Mouse (Mus musculus): ENCODE results near the gene Acot8.

Acot8 gene

DNA sequence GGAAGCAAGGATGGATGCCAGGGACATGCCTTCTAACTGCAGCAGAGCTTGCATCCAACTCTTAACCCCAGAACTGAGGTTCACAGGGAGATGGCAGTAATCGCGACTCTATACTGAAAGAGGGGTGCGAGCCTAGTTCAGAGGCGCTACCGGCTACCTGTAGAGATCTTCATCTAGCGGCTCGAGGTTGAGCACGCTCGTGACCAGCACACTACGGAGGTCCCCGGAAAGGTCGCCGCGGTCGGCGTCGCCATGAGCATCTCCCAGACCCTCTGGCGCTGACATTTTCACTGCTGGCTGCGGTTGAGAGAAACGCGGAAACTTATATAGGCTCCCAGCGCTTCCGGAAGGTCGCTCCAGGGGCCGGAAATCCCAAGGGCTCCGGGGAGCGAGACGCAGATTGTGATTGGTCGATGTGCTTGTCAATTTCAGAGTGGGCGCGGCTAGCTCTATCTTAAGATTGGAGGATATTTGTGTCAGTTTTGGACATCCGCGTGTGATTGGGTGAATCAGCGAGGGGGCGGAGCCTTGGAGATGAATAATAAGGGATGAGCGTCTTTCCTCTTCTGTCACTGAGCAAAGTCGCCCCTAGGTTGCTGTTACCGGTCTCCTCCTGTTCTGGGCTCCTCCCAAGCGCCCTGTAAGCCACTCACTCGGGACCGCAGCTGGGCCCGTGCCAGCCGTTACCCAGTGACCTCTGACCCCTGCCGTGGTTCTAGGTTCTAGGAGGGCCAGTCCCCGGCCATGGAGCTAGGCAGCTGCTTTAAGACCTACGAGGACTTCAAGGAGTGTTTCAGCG lies at the start of gene Acot8, which contains the start of gene Zswim3:
Gene Acot8, minus strand, starts transcription at position 350 of the 799 bp plus-strand sequence.
Gene Zswim3, plus strand, starts transcription at position 566 of the 799 bp plus-strand sequence.
- peak; percentile 99 for DNase-seq (ENCODE audit: low read depth, low spot score)

DNA sequence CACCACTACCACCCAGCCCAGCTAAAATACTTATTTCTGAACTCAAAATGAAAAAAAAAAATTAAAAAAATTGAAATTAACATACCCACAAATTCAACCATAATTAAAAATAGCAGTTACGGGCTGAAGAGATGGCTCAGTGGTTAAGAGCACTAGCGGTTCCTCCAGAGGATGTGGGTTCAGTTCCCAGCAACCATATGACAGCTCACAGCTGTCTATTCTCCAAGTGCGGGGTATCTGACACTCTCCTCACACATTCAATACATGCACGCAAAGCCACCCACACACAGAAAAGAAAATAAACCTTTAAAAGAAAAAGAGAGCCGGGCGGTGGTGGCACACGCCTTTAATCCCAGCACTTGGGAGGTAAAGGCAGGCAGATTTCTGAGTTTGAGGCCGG lies 45.4 kb upstream of the Acot8 start:
- DNase-seq (ENCODE audit: low read depth, low spot score): peak; percentile 83

DNA sequence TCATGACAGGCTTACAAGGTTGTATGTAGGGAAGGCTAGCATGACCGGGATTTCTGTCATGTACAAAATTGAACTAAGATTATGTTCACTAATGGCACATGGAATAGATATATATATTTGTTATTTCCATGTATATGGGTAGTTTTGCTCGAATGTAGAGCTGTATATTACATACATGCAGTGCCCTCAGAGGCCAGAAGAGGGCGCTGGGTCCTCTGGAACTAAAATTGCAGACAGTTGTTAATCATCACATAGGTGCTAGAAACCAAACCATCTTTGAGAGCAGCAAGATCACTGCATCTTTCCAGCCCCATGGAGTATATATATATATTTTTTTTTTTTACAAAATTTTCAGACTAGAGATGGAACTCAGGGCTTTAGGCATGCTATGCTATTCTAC lies 41.1 kb upstream of the Acot8 start:
- DNase-seq (ENCODE audit: low read depth, low spot score): peak; percentile 43

DNA sequence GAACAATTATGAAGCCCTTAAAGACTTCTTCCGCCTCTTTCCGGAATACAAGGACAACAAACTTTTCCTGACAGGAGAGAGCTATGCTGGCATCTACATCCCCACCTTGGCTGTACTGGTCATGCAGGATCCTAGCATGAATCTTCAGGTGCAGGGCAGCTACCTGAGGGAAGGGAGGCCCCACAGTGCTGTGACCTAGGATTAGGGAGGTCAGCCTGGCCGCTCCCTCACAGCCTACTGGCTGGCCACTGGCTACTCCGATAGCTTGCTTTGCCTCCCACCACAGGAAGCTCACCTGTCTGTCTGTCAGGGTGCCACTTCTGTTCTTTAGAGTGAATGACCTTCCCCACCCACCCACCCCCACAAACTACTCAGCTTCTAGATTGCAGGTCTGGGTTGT lies 30.5 kb upstream of the Acot8 start:
- no peak for DNase-seq (ENCODE audit: low read depth, low spot score)

DNA sequence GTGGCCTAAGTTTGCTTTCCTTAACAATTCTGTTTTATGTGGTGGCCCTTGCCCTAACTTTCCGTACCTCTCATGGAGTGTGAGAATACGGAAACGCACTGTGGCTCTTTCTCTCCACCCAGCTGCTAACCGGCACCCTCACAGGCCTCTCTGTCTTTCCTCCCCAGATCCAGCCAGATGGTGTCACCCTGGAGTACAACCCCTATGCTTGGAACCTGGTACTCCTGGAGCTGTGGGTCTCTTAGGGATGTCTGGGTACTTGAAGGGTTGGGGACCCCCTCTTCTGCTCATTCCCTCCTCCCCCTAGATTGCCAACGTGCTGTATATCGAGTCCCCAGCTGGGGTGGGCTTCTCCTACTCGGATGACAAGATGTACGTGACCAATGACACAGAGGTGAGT lies 29.8 kb upstream of the Acot8 start:
- DNase-seq (ENCODE audit: low read depth, low spot score): peak; percentile 43

DNA sequence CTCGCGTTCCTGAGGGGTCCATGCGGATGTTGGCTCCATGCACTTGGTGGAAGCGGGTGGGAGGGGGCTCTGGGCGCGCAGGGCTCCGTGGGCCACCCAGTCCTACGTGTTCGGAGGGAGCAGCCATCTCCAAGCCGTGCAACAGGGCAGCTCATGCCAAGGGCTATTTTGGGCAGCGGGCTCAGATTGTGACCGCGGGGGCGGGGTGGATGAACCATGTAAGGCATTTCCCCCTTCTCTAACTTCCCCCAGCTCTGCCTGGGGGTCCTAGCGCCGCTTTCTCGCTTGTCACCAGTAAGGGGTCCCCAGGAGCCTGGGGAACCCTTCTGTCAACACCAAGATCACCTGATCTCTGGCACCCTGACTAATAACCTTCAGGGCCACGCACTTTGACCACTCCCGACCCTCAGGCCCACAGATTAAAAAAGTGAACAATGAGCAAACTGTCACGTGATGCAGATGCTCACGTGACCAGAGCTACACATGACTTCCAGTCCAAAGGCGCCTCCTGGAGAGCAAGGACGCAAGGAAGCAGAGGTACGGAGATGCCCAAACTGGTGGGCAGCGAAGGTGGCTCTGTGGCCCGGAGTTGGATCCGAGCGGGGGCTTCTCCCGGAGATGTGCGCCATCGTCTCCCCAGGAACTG lies 28.8 kb upstream of the Acot8 start, which contains the start of gene Neurl2:
Gene Neurl2, minus strand, starts transcription at position 143 of the 646 bp plus-strand sequence.
- peak; percentile 96 for DNase-seq (ENCODE audit: low read depth, low spot score)

DNA sequence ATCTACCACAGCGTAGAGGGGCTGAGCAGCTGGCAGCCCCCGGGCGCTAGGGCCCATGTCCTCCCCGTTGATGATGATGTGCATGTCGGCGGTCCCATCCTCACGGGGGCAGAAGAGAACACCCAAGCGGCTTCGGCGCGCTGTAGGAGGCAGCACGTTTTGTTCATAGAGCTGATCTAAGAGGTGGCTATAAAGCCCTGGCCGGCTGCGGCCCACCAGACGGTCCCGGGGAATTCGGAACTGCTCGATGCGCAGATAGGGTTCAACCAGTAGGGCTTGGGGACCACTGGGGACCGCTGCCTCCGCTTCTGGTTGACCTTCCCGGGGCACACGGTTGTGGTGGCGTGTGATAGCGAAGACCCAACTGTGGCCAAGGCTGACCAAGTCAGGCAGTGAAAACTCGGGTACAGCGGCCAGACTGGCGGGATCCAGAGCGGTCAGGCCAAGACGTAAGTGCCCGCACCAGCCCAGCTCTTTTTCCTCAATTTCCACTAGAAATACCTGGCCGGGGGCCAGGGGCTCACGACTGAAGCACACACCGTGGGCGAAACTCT lies 28.1 kb upstream of the Acot8 start, which contains the start of gene Ctsa:
Gene Ctsa, plus strand, starts transcription at position 126 of the 554 bp plus-strand sequence.
- DNase-seq (ENCODE audit: low read depth, low spot score): peak; percentile 81

DNA sequence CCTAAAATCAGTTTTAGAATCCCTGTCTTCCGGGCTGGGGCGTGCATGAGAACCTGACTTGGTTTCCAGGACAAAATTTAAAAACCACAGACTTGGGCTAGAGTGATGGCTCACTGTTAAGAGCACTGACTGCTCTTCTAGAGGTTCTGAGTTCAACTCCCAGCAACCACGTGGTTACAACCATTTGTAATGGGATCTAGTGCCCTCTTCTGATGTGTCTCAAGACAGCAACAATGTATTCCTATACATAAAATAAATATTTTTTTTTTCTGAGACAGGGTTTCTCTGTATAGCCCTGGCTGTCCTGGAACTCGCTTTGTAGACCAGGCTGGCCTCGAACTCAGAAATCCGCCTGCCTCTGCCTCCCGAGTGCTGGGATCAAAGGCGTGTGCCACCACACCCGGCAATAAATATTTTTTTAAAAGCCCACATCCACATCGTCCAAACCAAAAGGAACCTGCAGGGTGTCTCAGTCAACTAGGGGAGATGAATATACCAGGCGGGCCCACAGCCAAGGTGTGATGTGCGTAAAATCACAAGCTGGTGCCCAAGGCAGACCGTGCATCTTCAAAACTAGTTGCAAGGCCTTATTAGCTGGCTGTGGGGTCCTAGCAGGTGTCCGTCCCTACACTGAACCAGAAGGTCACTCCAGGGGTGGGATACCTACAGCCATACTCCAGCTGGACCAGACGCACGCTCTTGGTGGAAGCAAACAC lies 27.5 kb upstream of the Acot8 start:
- no peak for DNase-seq (ENCODE audit: low read depth, low spot score)

DNA sequence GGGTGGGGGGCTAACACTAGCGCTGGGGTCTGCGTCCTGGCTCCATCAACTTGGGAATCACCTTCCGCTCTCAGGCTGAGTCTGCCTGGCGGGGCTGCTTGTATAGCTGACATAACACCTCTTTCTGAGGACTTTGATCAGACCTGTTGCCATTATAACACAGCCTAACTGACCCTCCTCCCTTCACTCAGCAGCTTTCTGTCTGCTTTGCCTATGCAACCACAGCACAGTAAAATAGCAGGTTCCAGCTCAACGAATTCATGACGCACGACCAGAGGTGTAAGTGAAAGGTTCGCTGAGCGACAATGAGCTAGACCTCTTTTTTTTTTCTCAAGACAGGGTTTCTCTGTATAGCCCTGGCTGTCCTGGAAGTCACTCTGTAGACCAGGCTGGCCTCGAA lies 26.3 kb upstream of the Acot8 start:
- DNase-seq (ENCODE audit: low read depth, low spot score): no peak

DNA sequence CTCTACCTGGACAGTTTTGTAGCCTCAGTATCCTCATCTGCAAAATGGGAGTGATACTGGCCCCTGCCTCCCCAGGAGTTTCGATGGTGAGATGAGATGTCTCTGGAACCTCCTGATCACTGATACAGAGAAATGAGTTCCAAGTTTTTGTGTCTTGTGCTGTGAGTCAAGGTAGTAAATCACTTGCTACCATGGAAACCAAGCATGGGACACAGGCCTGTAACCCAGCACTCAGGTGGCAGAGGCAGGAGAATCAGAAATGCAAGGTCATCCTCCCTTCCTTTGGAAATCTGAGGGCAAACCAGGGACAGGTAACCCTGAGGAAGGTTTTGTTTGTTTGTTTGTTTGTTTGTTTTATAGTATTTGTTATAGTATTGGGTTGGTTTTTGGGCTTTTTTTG lies 24.4 kb upstream of the Acot8 start:
- no peak for DNase-seq (ENCODE audit: low read depth, low spot score)

DNA sequence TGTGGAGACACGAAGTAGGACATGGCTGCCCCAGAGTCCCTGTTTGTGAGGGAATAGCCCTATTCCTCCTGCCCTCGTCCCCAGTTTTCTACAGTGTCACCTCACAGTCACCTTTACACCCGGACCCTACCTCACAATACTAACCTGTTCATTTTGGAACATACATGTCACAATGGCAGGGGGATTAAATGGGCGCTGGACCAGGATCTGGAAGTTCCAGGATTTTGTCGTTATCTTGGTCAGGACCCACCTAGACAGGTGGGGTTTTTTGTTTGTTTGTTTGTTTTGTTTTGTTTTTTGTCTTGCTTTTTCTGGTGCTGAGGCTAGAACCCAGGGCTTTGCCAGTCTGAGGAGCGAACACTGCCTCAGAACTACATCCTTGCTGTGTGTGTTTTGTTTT lies 23.8 kb upstream of the Acot8 start, which contains the start of gene Spata25:
Gene Spata25, minus strand, starts transcription at position 101 of the 400 bp plus-strand sequence.
- DNase-seq (ENCODE audit: low read depth, low spot score): no peak

DNA sequence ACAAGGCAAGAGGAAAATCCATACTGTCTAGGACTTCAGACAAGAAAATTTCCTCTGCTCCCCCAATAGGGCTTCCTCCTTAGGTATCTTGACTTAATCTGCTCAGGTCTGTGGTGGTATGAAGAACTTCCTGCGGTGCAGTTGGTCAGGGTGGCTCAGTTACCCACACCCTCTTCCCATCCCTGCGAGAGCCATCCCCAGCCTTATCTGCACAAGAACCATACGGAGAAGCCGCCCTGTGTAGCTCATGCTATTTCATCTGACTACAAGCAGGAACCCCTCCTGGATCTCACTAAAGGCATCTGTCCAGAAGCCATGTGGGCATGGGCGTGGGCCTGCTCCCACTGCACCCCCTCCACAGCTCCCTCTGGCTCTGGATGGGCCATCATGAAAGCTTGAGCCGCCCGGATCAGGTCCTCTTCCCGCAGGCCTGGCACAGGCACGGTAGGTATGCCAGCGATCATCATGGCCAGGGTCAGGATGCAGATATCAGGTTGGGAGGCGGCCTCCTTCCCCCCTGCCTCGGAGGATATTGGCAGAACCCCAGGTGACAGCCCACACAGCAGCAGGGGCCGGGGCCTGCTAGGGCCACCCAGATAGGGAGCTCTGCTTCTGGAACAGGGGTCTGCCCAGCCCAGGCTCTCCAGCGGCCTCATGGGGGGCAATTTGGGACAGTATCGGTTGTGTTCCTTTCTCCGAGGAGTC lies 22.6 kb upstream of the Acot8 start:
- no peak for DNase-seq (ENCODE audit: low read depth, low spot score)

DNA sequence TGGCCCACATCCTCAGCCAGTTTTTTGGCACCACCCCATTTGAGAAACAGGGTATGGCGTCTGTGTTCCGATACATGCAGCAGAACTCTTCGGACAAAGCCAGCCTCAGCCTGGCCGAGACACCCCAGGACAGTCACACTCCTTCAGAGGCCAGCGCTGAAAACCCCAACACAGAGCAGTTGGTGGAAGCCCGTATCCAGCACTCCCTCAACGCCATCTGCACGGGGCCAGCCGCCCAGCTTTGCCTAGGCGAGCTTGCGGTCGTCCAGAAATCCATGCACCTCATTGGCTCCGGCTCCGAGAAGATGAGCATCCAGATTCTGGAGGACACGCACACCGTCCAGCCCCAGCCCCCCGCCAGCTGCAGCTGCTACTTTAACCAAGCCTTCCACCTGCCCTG lies 20.8 kb upstream of the Acot8 start:
- DNase-seq (ENCODE audit: low read depth, low spot score): no peak

DNA sequence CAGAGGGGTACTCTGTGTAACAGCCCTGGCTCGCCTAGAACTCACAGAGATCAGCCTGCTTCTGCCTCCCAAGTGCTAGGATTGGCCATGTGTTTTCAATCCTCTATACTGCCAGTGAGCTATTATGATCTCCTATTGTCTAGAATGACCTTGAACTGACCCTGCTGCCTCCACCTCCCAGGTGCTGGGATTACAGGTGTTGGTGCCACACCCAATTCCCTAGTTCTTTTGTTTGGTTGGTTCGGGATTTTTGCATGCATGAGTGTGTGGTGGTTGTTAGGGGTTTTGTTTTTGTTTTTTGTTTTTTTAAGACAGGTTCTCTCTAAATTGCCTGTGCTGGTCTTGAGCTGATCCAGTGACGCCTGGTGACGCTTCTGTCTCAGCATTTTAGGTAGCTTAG lies 19.3 kb upstream of the Acot8 start:
- DNase-seq (ENCODE audit: low read depth, low spot score): peak; percentile 36

DNA sequence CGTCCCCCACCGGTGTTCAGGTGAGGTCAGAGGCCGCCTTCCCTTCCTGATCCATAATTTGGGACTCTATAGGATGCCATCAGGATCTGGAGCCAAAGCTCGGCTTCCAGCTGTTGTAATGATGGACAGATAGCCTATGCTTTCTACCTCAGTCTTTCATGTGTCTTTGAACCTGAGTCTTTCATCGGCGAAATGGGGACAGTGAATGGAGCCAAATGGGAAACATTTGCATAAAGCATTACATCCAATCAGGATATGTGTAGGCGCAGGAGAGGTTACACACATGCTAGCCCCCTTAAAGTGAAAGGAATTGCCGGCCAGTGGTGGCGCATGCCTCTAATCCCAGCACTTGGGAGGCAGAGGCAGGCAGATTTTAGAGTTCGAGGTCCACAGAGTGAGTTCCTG lies 18.5 kb upstream of the Acot8 start:
- DNase-seq (ENCODE audit: low read depth, low spot score): peak; percentile 45

DNA sequence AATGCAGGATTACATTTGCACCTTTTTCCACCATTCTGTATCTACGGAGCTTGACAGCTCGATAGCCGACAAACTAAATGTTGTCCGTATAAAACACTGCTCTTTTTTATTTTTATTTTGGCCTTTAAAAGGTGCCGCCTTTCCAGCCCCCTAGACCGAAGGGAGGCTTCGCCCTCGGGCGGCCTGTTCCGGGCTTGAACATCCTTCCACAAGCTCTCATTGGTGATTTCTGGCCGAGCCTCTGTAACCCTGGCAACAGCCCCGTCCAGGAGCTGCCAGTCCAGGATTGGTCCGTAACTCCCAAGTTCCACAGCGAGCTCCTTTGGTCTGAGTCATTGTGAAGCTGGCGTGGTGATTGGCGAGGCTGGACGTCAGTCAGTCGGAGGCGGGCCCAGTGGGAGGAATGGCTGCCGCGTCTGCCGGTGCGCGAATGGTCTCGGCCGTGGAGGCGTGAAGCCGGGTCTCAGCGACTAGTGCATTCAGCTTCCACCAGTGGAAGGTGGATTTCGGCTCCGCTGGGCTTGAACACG lies 18.0 kb upstream of the Acot8 start, which contains the start of gene Zswim1:
Gene Zswim1, plus strand, starts transcription at position 51 of the 530 bp plus-strand sequence.
- peak; percentile 97 for DNase-seq (ENCODE audit: low read depth, low spot score)

DNA sequence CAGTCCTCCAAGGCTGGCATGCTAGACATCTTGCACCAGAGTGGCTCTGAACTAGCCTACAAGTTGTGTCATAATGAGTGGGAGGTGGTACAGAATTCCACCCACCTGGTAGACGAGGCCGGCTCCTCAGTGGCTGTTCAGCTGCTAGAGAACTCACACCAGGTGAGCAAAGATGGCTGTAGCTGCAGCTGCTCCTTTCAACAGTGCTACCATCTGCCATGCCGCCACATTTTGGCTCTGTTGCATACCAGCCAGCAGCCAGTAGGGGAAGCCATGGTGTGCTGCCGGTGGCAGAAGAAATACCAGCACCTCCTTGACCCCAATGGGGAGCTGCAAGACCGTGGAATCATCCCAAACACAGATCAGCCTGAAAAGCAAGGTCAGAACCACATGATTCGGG lies 16.4 kb upstream of the Acot8 start:
- no peak for DNase-seq (ENCODE audit: low read depth, low spot score)

DNA sequence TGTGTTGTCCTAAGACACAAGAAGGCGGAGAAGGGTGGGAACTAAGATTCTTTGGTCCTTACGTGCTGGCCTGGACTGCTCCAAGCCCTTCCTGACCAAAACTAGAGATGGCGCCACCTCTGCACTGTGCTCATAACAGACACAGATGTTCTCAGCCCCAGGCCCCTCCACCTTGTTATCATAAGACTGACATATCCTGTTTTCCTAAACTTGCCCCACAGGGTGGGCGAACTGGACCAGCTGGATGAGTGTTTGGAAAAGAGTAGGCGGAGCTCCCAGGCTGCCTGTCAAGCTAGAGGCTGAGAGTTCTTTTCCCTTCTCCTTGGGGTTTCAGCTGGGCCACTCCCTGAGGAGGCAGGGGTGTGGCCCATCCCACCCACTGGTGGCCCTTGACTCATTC lies 13.0 kb upstream of the Acot8 start:
- no peak for DNase-seq (ENCODE audit: low read depth, low spot score)

DNA sequence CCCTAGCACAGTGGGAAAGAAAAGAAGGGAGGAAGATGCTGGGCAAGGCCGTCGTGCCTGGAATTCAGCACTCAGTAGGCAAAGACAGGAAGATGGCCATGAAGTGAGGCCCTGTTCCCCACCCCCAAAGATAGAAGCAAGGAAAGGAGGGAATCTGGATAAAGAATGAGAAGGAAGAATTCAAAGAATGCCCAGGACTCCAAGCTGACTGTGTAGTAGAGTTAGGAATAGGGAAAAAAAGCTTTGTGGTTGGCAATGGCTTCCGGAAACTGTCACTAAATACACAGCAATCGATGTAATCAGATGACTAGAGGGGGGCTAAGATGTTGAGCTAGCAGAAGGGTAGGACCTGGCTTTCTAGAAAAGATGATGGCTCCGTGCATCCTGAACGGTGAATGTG lies 12.5 kb upstream of the Acot8 start:
- no peak for DNase-seq (ENCODE audit: low read depth, low spot score)

DNA sequence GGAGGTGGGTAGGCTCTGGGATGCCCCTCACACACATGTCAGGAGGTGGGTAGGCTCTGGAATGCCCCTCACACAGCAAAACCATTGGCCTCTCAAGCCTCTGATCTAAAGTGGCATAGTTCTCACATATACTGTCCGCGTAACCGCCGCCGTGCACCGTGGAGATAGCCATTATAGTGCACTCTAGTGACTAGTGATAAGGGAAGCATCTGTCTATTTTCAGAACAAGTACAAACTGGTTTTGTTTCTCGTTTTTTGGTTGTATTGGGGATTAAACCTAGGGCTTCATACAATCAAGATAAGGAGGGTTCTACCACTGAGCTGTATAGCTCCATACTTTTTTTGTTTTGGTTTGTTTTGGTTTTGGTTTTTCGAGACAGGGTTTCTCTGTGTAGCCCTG lies 11.1 kb upstream of the Acot8 start:
- no peak for DNase-seq (ENCODE audit: low read depth, low spot score)

DNA sequence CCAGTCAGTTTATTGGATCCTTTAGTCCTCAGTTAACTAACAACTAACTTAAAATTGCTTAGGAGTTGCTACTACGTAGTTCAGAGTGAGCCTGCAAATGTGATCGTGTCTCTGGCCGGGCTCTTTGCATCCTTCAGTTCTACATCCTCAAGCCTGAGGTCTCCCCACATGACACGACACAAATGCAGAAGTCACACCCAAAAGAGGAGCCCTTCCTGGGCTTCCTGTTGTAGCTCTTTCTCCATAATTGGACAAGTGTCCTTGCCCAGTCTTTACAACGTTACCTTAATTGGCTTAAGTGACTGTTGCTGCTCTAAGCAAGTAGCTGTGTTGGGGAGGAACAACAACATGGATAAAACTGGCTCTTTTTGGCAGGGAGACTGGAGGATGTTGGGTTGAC lies 10.7 kb upstream of the Acot8 start:
- DNase-seq (ENCODE audit: low read depth, low spot score): no peak

Data from CD4-positive helper T cell, adult 2 months (primary cell).